Mouse (Mus musculus) C2C12 (cell line): ENCODE results near the gene Anxa9. TPM values are rescaled to one million over a fixed set of nuclear protein-coding genes. Genes with fewer than 3 reads are reported as not detected.

Experiments used
- H3K27me3 ChIP-seq: one replicate; pipeline ENCODE4 v1.6.1; 2011; ENCODE audit not compliant: control insufficient read depth, insufficient read depth, insufficient read length
- H3K36me3 ChIP-seq: one replicate; pipeline ENCODE4 v1.6.1; 2011; ENCODE audit not compliant: control insufficient read depth, insufficient read depth
- H3K4me3 ChIP-seq: one replicate; pipeline ENCODE4 v1.5.1; 2011; ENCODE audit warnings: mild to moderate bottlenecking, control low read depth; ENCODE audit not compliant: poor library complexity, insufficient read depth, severe bottlenecking
- H3K79me2 ChIP-seq: one replicate; pipeline ENCODE4 v1.6.1; 2011; ENCODE audit not compliant: control insufficient read depth, insufficient read depth
- H3K79me3 ChIP-seq: one replicate; pipeline ENCODE4 v1.6.1; 2011; ENCODE audit warnings: low read depth, control low read depth
- H3ac ChIP-seq: one replicate; pipeline ENCODE3; 2011; ENCODE audit warnings: low read depth; ENCODE audit not compliant: control insufficient read depth, insufficient read length
- CEBPB ChIP-seq: IDR thresholded peaks from one replicate; pipeline ENCODE4 v1.6.1; 2011; ENCODE audit warnings: low read depth, mild to moderate bottlenecking, control low read depth, moderate library complexity
- CTCF ChIP-seq: IDR thresholded peaks from one replicate; pipeline ENCODE4 v1.5.1; 2011; ENCODE audit not compliant: control insufficient read depth, insufficient read depth, insufficient read length
- FOSL1 ChIP-seq: IDR thresholded peaks from one replicate; pipeline ENCODE4 v1.8.0; 2011; ENCODE audit warnings: mild to moderate bottlenecking, low read length; ENCODE audit not compliant: poor library complexity, insufficient read depth, severe bottlenecking
- MAX ChIP-seq: IDR thresholded peaks from one replicate; pipeline ENCODE4 v1.6.1; 2011; ENCODE audit warnings: mild to moderate bottlenecking, control low read depth
- MYOD1 ChIP-seq: IDR thresholded peaks from one replicate; pipeline ENCODE4 v1.6.1; 2011; ENCODE audit warnings: low read depth; ENCODE audit not compliant: control insufficient read depth, insufficient read length
- MYOG ChIP-seq: IDR thresholded peaks from one replicate; pipeline ENCODE4 v1.6.1; 2011; ENCODE audit not compliant: control insufficient read depth, insufficient read length; ENCODE audit errors: extremely low read depth
- USF1 ChIP-seq: IDR thresholded peaks from one replicate; pipeline ENCODE4 v1.6.1; 2011; ENCODE audit warnings: low read depth, mild to moderate bottlenecking, control low read depth, moderate library complexity
- polyA plus RNA-seq: library from polyadenylated mRNA; unstranded; fragments of >200 nt; fragmentation: generic; extraction: Trizol; gene quantifications from one replicate; pipeline ENCODE4 v1.2.1, GENCODE M21; 2012; ENCODE audit warnings: missing spikeins

Gene Anxa9
- polyA plus RNA-seq, 1 experiment: 1.6 TPM

DNA sequence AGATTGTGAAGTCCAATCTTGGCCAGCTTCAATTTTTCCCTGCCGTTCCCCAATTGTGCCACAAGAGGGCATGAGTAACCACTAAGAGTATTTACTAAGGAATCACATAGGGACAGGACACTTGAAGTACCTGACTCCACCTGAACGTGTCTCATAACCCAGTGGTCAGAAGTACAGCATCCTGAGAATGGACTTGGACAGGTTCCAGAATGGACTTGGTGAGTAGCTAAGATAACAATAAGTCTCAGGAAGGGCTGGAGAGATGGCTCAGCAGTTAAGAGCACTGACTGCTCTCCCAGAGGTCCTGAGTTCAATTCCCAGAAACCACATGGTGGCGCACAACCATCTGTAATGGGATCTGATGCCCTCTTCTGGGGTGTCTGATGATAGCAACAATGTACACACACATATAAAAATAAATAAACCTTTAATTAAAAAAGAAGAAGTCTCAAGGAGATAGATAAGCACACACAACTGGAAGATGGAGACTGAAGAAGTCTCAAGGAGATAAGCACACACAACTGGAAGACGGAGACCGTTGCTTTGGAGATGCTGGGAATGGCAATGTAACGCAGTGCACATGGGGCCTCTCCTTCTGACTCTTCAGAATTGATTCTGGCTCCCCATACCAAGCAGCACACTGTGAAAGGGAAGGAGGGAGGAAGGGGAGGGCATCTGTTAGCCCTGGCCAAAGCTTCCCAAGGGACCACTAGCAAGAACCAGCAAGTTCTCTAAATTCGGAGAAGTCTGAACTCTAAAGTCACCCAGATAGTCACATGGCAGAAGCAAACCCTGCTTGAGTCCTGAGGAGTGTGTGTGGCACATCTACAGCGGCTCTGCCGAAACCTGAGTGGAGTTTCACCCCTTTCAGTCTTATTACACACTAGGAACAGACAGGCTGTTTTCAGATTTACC is 4.2 kb upstream of the Anxa9 start:
- TF ChIP-seq CEBPB (no peak), MAX (peak; percentile 14)

GRCm38 (mm10) chr3:95310496-95310895 is 3.5 kb upstream of the Anxa9 start:
- Histone ChIP-seq H3K79me2 (peaks cover 30% of the 10 kb centered on the region), H3K79me3 (peaks cover 5% of the 10 kb centered on the region), H3K36me3 (no peaks in the 10 kb centered on the region), H3K27me3 (no peaks in the 10 kb centered on the region), H3K4me3 (no peak overlapping the region), H3ac (no peak overlapping the region)
- no peak for TF ChIP-seq MAX
- no peak for TF ChIP-seq MYOD1
- TF ChIP-seq MYOG: no peak
- no peak for TF ChIP-seq CTCF
- TF ChIP-seq USF1: no peak
- TF ChIP-seq FOSL1: no peak
- TF ChIP-seq CEBPB: no peak

More for the DNA sequence above, 4.2 kb upstream of the Anxa9 start:
- Histone ChIP-seq H3K36me3 (no peaks in the 10 kb centered on the region), H3K4me3 (no peak overlapping the region), H3K79me2 (peaks cover 37% of the 10 kb centered on the region), H3K79me3 (peaks cover 12% of the 10 kb centered on the region), H3K27me3 (no peaks in the 10 kb centered on the region), H3ac (no peak overlapping the region)

DNA sequence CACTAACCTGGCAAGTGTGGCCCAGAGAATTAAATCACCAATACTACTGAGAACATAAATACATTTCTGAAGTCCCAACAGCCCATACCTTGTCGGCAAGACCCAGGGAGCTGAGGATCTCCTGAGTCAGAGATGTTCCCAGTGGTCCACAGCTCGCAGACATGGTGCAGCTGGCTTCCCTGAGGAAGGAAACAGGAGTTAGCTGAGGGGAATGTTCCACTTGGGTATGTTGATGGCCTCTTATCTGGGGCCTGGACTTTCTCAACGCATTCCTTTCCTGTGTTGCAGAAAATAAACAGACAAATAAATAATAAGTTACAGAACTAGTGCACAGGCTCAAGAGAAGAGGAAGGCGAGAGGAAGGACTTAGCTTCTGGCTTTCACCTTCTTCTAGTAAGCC is 732 bp downstream of the Anxa9 start:
- H3K4me3 ChIP-seq: no peak overlapping the region
- TF ChIP-seq USF1 (no peak), MYOG (no peak), FOSL1 (no peak), MYOD1 (no peak), CTCF (no peak), CEBPB (no peak), MAX (no peak)

DNA sequence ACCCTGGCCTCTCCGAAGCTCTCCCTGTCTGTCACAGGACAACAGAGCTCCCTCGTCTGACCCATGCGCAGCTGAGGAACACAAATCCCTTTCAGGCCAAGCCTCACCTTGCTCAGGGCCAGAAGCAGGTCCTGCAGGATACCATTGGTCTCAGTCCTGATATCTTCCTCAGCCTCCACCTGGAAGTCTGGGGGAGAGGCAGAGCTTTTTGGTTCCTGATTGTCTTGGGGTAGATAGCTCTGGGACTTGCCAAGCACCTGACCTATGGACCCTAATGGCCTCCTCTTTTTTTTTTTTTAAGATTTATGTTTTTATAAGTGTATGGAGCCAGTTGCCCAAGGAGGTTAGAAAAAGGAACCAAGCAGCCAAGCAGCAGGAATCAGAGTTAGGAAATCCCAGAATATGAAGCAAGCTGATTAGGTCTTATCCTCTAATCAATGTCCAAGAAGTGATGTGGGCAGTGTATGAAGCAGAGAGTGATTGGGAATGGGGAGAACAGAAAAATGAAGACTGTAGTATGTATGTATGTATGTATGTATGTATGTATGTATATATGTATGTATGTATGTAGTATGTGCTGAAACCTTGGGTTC is 5.7 kb downstream of the Anxa9 start:
- Histone ChIP-seq H3K79me3 (no peaks in the 10 kb centered on the region), H3K79me2 (no peaks in the 10 kb centered on the region), H3ac (no peak overlapping the region), H3K27me3 (no peaks in the 10 kb centered on the region), H3K36me3 (peaks cover 15% of the 10 kb centered on the region), H3K4me3 (no peak overlapping the region)
- no peak for TF ChIP-seq MAX

More for the DNA sequence above, 732 bp downstream of the Anxa9 start:
- H3K27me3 ChIP-seq: no peaks in the 10 kb centered on the region
- H3K36me3 ChIP-seq: no peaks in the 10 kb centered on the region
- no peak overlapping the region for H3ac ChIP-seq
- H3K79me2 ChIP-seq: no peaks in the 10 kb centered on the region
- no peaks in the 10 kb centered on the region for H3K79me3 ChIP-seq

DNA sequence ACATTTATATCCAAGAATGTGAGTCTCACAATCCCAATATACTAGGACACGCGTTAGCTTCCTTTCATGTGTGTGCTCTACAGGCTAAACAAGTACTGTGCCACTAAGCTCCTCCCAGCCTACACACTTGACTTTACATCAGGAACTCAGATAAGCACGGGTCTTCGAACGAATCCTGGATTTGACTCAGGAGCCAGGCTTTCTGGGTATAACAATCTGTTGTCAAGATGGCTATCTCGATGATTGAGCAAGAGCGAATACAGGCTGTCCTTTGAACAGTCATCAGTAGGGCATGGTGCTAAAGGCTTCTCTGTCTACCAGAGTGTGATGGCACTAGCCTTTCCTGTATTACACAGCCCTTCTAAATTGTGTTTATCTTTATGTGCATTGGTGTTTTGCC is 9.0 kb downstream of the Anxa9 start:
- TF ChIP-seq CEBPB: no peak
- no peaks in the 10 kb centered on the region for H3K27me3 ChIP-seq
- H3K36me3 ChIP-seq: peaks cover 33% of the 10 kb centered on the region
- no peaks in the 10 kb centered on the region for H3K79me3 ChIP-seq
- H3K79me2 ChIP-seq: no peaks in the 10 kb centered on the region
- H3K4me3 ChIP-seq: no peak overlapping the region
- no peak overlapping the region for H3ac ChIP-seq

- Histone ChIP-seq H3K4me3 (no peak overlapping the region), H3K36me3 (peaks cover 51% of the 10 kb centered on the region), H3ac (no peak overlapping the region), H3K79me3 (no peaks in the 10 kb centered on the region), H3K79me2 (no peaks in the 10 kb centered on the region), H3K27me3 (no peaks in the 10 kb centered on the region)
- TF ChIP-seq MYOD1: no peak
- no peak for TF ChIP-seq CTCF
- TF ChIP-seq MAX: no peak
Measured at GRCm38 (mm10) chr3:95296103-95296469, 10.9 kb downstream of the Anxa9 start.
